Mouse (Mus musculus): Measurements from ENCODE around the gene Olfr1141. TPM values are rescaled to one million over a fixed set of nuclear protein-coding genes. Genes with fewer than 3 reads are reported as not detected.

The Olfr1141 gene
- polyA plus RNA-seq (2015; fragmentation: Nextera tagmentation; extraction: Ambion mirVana): not detected in 2 replicates

GRCm38 (mm10) chr2:87753891-87754290, at the start of gene Olfr1141:
Gene Olfr1141, minus strand, starts transcription at chr2:87753991.
- Histone ChIP-seq H3K4me1 (no peaks in the 10 kb centered on the region), H3K27me3 (no peaks in the 10 kb centered on the region), H3K9me3 (replicated peaks) (no peaks in the 10 kb centered on the region), H3K4me2 (no peak within 1 kb of the TSS), H3K27ac (no peak within 1 kb of the TSS), H3K9ac (no peak within 1 kb of the TSS), H3K36me3 (no peaks in the 10 kb centered on the region), H3K4me3 (replicated peaks) (no peak within 1 kb of the TSS)
- WGBS: 88% methylated on average over 1 of the region's 1 CpGs
- no peak for ATAC-seq (replicated peaks; ENCODE audit: low FRiP score)

DNA sequence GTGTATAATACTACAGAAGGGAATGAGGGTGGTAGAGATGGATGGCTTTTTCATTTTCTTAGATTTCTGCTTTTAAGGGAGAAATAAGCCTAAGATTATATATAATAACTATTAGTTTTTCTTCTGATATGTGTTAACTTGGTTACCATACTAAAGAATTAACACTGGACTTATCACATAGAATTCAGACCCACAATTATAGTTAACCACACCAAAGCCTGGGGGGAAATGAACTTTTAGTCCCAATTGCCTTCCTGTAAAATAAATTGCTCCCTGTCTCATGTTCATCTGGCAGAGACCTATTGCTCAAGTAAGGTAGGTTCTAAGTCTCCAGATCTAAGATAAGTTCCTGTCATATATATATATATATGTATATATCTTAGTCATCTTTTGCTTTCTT, 46.5 kb upstream of the Olfr1141 start, which contains the start of gene Olfr1143:
Gene Olfr1143, plus strand, starts transcription at position 301 of the 400 bp plus-strand sequence.
- Histone ChIP-seq H3K27me3 (no peaks in the 10 kb centered on the region), H3K4me2 (no peak within 1 kb of the TSS), H3K36me3 (no peaks in the 10 kb centered on the region), H3K4me1 (no peaks in the 10 kb centered on the region), H3K27ac (no peak within 1 kb of the TSS), H3K9me3 (replicated peaks) (no peaks in the 10 kb centered on the region), H3K4me3 (replicated peaks) (no peak within 1 kb of the TSS), H3K9ac (no peak within 1 kb of the TSS)
- no peak for ATAC-seq (replicated peaks; ENCODE audit: low FRiP score)

- no peaks in the 10 kb centered on the region for H3K36me3 ChIP-seq
- H3K4me3 ChIP-seq (replicated peaks): no peak within 1 kb of the TSS
- no peak within 1 kb of the TSS for H3K9ac ChIP-seq
- 77% methylated on average over 4 of the region's 4 CpGs for WGBS
- no peak within 1 kb of the TSS for H3K4me2 ChIP-seq
- no peaks in the 10 kb centered on the region for H3K4me1 ChIP-seq
- ATAC-seq (replicated peaks; ENCODE audit: low FRiP score): no peak
- no peak within 1 kb of the TSS for H3K27ac ChIP-seq
- H3K9me3 ChIP-seq (replicated peaks): no peaks in the 10 kb centered on the region
- H3K27me3 ChIP-seq: no peaks in the 10 kb centered on the region
Measured at GRCm38 (mm10) chr2:87779183-87779582, 25.4 kb upstream of the Olfr1141 start, which contains the start of gene Olfr152. Gene Olfr152, plus strand, starts transcription at chr2:87779483.

GRCm38 (mm10) chr2:87776143-87776542, 22.4 kb upstream of the Olfr1141 start:
- Histone ChIP-seq H3K4me2 (no peak overlapping the region), H3K36me3 (no peaks in the 10 kb centered on the region), H3K27ac (no peak overlapping the region), H3K9me3 (replicated peaks) (no peaks in the 10 kb centered on the region), H3K4me3 (replicated peaks) (no peak overlapping the region), H3K27me3 (no peaks in the 10 kb centered on the region), H3K9ac (no peak overlapping the region), H3K4me1 (no peaks in the 10 kb centered on the region)
- no peak for ATAC-seq (replicated peaks; ENCODE audit: low FRiP score)
- 59% methylated on average over 1 of the region's 1 CpGs for WGBS

- H3K4me3 ChIP-seq (replicated peaks): no peak within 1 kb of the TSS
- no peaks in the 10 kb centered on the region for H3K9me3 ChIP-seq (replicated peaks)
- H3K9ac ChIP-seq: no peak within 1 kb of the TSS
- no peaks in the 10 kb centered on the region for H3K27me3 ChIP-seq
- no peak for ATAC-seq (replicated peaks; ENCODE audit: low FRiP score)
- no peak within 1 kb of the TSS for H3K4me2 ChIP-seq
- no peaks in the 10 kb centered on the region for H3K36me3 ChIP-seq
- 74% methylated on average over 3 of the region's 3 CpGs for WGBS
- H3K4me1 ChIP-seq: no peaks in the 10 kb centered on the region
- H3K27ac ChIP-seq: no peak within 1 kb of the TSS
Measured at GRCm38 (mm10) chr2:87743452-87743851, 10.3 kb downstream of the Olfr1141 start, which contains the start of gene Olfr1140. Gene Olfr1140, plus strand, starts transcription at chr2:87743752.

GRCm38 (mm10) chr2:87739878-87740277, 13.9 kb downstream of the Olfr1141 start, which contains the start of gene Olfr1138:
Gene Olfr1138, minus strand, starts transcription at chr2:87739978.
- Histone ChIP-seq H3K9me3 (replicated peaks) (no peaks in the 10 kb centered on the region), H3K9ac (no peak within 1 kb of the TSS), H3K36me3 (no peaks in the 10 kb centered on the region), H3K4me2 (no peak within 1 kb of the TSS), H3K27me3 (no peaks in the 10 kb centered on the region), H3K4me3 (replicated peaks) (no peak within 1 kb of the TSS), H3K27ac (no peak within 1 kb of the TSS), H3K4me1 (no peaks in the 10 kb centered on the region)
- WGBS: 75% methylated on average over 1 of the region's 1 CpGs
- no peak for ATAC-seq (replicated peaks; ENCODE audit: low FRiP score)

GRCm38 (mm10) chr2:87713079-87713478, 40.7 kb downstream of the Olfr1141 start, which contains the start of gene Olfr1137:
Gene Olfr1137, minus strand, starts transcription at chr2:87713179.
- Histone ChIP-seq H3K27ac (no peak within 1 kb of the TSS), H3K4me1 (no peaks in the 10 kb centered on the region), H3K4me3 (replicated peaks) (no peak within 1 kb of the TSS), H3K36me3 (no peaks in the 10 kb centered on the region), H3K9me3 (replicated peaks) (no peaks in the 10 kb centered on the region), H3K27me3 (no peaks in the 10 kb centered on the region), H3K4me2 (no peak within 1 kb of the TSS), H3K9ac (no peak within 1 kb of the TSS)
- ATAC-seq (replicated peaks; ENCODE audit: low FRiP score): no peak

Other genes starting within 250 kb of the Olfr1141 start
- gene Pramel6, start 247.4 kb downstream of the Olfr1141 start, polyA plus RNA-seq (2015; fragmentation: Nextera tagmentation; extraction: Ambion mirVana): not detected in 2 replicates
- not detected in 2 replicates for gene Olfr153, start 222.2 kb downstream of the Olfr1141 start, polyA plus RNA-seq (2015; fragmentation: Nextera tagmentation; extraction: Ambion mirVana)
- not detected in 2 replicates for gene Olfr1128, start 208.4 kb downstream of the Olfr1141 start, polyA plus RNA-seq (2015; fragmentation: Nextera tagmentation; extraction: Ambion mirVana)
- not detected in 2 replicates for gene Olfr1129, start 180.1 kb downstream of the Olfr1141 start, polyA plus RNA-seq (2015; fragmentation: Nextera tagmentation; extraction: Ambion mirVana)
- gene Olfr1130, start 147.8 kb downstream of the Olfr1141 start, polyA plus RNA-seq (2015; fragmentation: Nextera tagmentation; extraction: Ambion mirVana): not detected in 2 replicates
- not detected in 2 replicates for gene Olfr1131, start 126.9 kb downstream of the Olfr1141 start, polyA plus RNA-seq (2015; fragmentation: Nextera tagmentation; extraction: Ambion mirVana)
- not detected in 2 replicates for gene Olfr1132, start 116.5 kb downstream of the Olfr1141 start, polyA plus RNA-seq (2015; fragmentation: Nextera tagmentation; extraction: Ambion mirVana)
- gene Olfr1133, start 106.6 kb downstream of the Olfr1141 start, polyA plus RNA-seq (2015; fragmentation: Nextera tagmentation; extraction: Ambion mirVana): not detected in 2 replicates
- gene Olfr1134, start 95.5 kb downstream of the Olfr1141 start, polyA plus RNA-seq (2015; fragmentation: Nextera tagmentation; extraction: Ambion mirVana): not detected in 2 replicates
- not detected in 2 replicates for gene Olfr1135, start 80.3 kb downstream of the Olfr1141 start, polyA plus RNA-seq (2015; fragmentation: Nextera tagmentation; extraction: Ambion mirVana)
- not detected in 2 replicates for gene Olfr1136, start 60.0 kb downstream of the Olfr1141 start, polyA plus RNA-seq (2015; fragmentation: Nextera tagmentation; extraction: Ambion mirVana)
- not detected in 2 replicates for gene Olfr1137, start 40.8 kb downstream of the Olfr1141 start, polyA plus RNA-seq (2015; fragmentation: Nextera tagmentation; extraction: Ambion mirVana)
- not detected in 2 replicates for gene Olfr1138, start 14.0 kb downstream of the Olfr1141 start, polyA plus RNA-seq (2015; fragmentation: Nextera tagmentation; extraction: Ambion mirVana)
- not detected in 2 replicates for gene Olfr1140, start 10.2 kb downstream of the Olfr1141 start, polyA plus RNA-seq (2015; fragmentation: Nextera tagmentation; extraction: Ambion mirVana)
- not detected in 2 replicates for gene Olfr152, start 25.5 kb upstream of the Olfr1141 start, polyA plus RNA-seq (2015; fragmentation: Nextera tagmentation; extraction: Ambion mirVana)
- gene Olfr1143, start 46.6 kb upstream of the Olfr1141 start, polyA plus RNA-seq (2015; fragmentation: Nextera tagmentation; extraction: Ambion mirVana): not detected in 2 replicates
- gene Olfr1145, start 55.8 kb upstream of the Olfr1141 start, polyA plus RNA-seq (2015; fragmentation: Nextera tagmentation; extraction: Ambion mirVana): not detected in 2 replicates
- not detected in 2 replicates for gene Olfr1148, start 76.5 kb upstream of the Olfr1141 start, polyA plus RNA-seq (2015; fragmentation: Nextera tagmentation; extraction: Ambion mirVana)
- not detected in 2 replicates for gene Olfr1150-ps1, start 90.0 kb upstream of the Olfr1141 start, polyA plus RNA-seq (2015; fragmentation: Nextera tagmentation; extraction: Ambion mirVana)
- gene Olfr1151, start 101.9 kb upstream of the Olfr1141 start, polyA plus RNA-seq (2015; fragmentation: Nextera tagmentation; extraction: Ambion mirVana): not detected in 2 replicates
- not detected in 2 replicates for gene Olfr1152, start 112.5 kb upstream of the Olfr1141 start, polyA plus RNA-seq (2015; fragmentation: Nextera tagmentation; extraction: Ambion mirVana)
- not detected in 2 replicates for gene Olfr1153, start 141.0 kb upstream of the Olfr1141 start, polyA plus RNA-seq (2015; fragmentation: Nextera tagmentation; extraction: Ambion mirVana)
- gene Olfr1154, start 151.2 kb upstream of the Olfr1141 start, polyA plus RNA-seq (2015; fragmentation: Nextera tagmentation; extraction: Ambion mirVana): not detected in 2 replicates
- not detected in 2 replicates for gene Olfr1155, start 191.1 kb upstream of the Olfr1141 start, polyA plus RNA-seq (2015; fragmentation: Nextera tagmentation; extraction: Ambion mirVana)
- not detected in 2 replicates for gene Olfr1156, start 199.1 kb upstream of the Olfr1141 start, polyA plus RNA-seq (2015; fragmentation: Nextera tagmentation; extraction: Ambion mirVana)
- gene Olfr1157, start 214.3 kb upstream of the Olfr1141 start, polyA plus RNA-seq (2015; fragmentation: Nextera tagmentation; extraction: Ambion mirVana): not detected in 2 replicates
- gene Olfr74, start 220.7 kb upstream of the Olfr1141 start, polyA plus RNA-seq (2015; fragmentation: Nextera tagmentation; extraction: Ambion mirVana): not detected in 2 replicates
- not detected in 2 replicates for gene Olfr1158, start 236.1 kb upstream of the Olfr1141 start, polyA plus RNA-seq (2015; fragmentation: Nextera tagmentation; extraction: Ambion mirVana)

All from kidney, embryonic 15.5 days (tissue).